Mouse (Mus musculus) erythroblast, embryonic 14.5 days (primary cell): ENCODE results near the gene Ppp1r14c.

ENCODE experiments used
- GATA1 ChIP-seq: IDR thresholded peaks from 2 replicates; pipeline ENCODE4 v1.6.1; 2012; ENCODE audit warnings: low read length, inconsistent platforms, mixed read lengths
- TAL1 ChIP-seq: IDR thresholded peaks from 3 replicates; pipeline ENCODE4 v1.6.1; 2012; ENCODE audit warnings: low read length, inconsistent platforms, mixed read lengths

DNA sequence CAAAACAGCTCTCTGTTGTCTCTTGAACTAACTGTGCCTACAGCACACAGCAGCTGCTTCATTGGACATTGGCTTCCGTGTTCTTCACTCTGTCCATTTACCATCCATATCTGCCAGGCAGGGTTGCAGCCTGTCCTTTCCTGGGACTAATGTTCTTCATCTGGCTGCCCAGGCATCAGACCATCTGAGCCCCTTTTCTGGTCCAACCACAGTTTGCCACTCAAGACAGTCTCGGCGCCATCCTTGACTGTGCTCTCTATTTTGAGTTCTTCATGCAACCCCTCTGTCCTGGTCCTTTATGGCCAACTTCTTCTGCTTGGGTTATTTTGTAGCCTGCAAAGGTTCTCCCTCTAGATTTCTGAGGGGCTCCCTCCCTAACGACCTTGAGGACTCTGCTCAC lies 38.5 kb downstream of the Ppp1r14c start:
- TF ChIP-seq TAL1 (no peak), GATA1 (no peak)
